Mouse (Mus musculus): ENCODE measurements at regions not wholly inside any gene's neighbourhood (a gene's known extent, or its start where the extent isn't known, plus 50 kb on each side); places are given as distances from the start of the nearest gene placed in this dataset.

- Histone ChIP-seq H3K27ac (replicated peaks; ENCODE audit: low read depth, low read length) (no peak overlapping the region), H3K4me3 (replicated peaks; ENCODE audit: low read length) (no peak overlapping the region), H3K4me2 (replicated peaks; ENCODE audit: low read depth, low read length, severe bottlenecking) (no peak overlapping the region), H3K9me3 (ENCODE audit: control insufficient read depth, low read length) (no peaks in the 10 kb centered on the region), H3K9ac (ENCODE audit: low read depth, low read length, severe bottlenecking) (no peak overlapping the region), H3K4me1 (ENCODE audit: control insufficient read depth, insufficient read depth, low read length) (peaks cover 20% of the 10 kb centered on the region; the same call in 1 of the 2 replicates), H3K36me3 (ENCODE audit: control insufficient read depth, insufficient read depth, low read length) (no peaks in the 10 kb centered on the region), H3K27me3 (ENCODE audit: control insufficient read depth, insufficient read depth, low read length) (no peaks in the 10 kb centered on the region)
- WGBS: 84% methylated on average over 2 of the region's 2 CpGs
- ATAC-seq (ENCODE audit: low FRiP score, low read depth) (no peak), DNase-seq (ENCODE audit: low spot score) (no peak)
- no peak for TF ChIP-seq POLR2A (IDR thresholded peaks at IDR 0.05; ENCODE audit: borderline replicate concordance, extremely low read depth, insufficient read depth, insufficient read length)
These were observed 607.1 kb upstream of the Clint1 start for GRCm38 (mm10) chr11:45244796-45245195.

GRCm38 (mm10) chr11:45256019-45256418 is 595.8 kb upstream of the Clint1 start:
- Histone ChIP-seq H3K4me3 (replicated peaks; ENCODE audit: low read length) (no peak overlapping the region), H3K4me1 (ENCODE audit: control insufficient read depth, insufficient read depth, low read length) (peaks cover 4% of the 10 kb centered on the region; the same call in 1 of the 2 replicates), H3K4me2 (replicated peaks; ENCODE audit: low read depth, low read length, severe bottlenecking) (no peak overlapping the region), H3K36me3 (ENCODE audit: control insufficient read depth, insufficient read depth, low read length) (no peaks in the 10 kb centered on the region), H3K9me3 (ENCODE audit: control insufficient read depth, low read length) (no peaks in the 10 kb centered on the region), H3K27me3 (ENCODE audit: control insufficient read depth, insufficient read depth, low read length) (no peaks in the 10 kb centered on the region), H3K9ac (ENCODE audit: low read depth, low read length, severe bottlenecking) (no peak overlapping the region), H3K27ac (replicated peaks; ENCODE audit: low read depth, low read length) (no peak overlapping the region)
- ATAC-seq (ENCODE audit: low FRiP score, low read depth) (no peak), DNase-seq (ENCODE audit: low spot score) (no peak)
- TF ChIP-seq POLR2A (IDR thresholded peaks at IDR 0.05; ENCODE audit: borderline replicate concordance, extremely low read depth, insufficient read depth, insufficient read length): no peak

GRCm38 (mm10) chr11:45262198-45262597 is 589.7 kb upstream of the Clint1 start:
- no peaks in the 10 kb centered on the region for H3K9me3 ChIP-seq (ENCODE audit: control insufficient read depth, low read length)
- no peak for ATAC-seq (ENCODE audit: low FRiP score, low read depth)
- no peaks in the 10 kb centered on the region for H3K27me3 ChIP-seq (ENCODE audit: control insufficient read depth, insufficient read depth, low read length)
- DNase-seq (ENCODE audit: low spot score): peak; percentile 58
- no peaks in the 10 kb centered on the region for H3K36me3 ChIP-seq (ENCODE audit: control insufficient read depth, insufficient read depth, low read length)
- no peak overlapping the region for H3K4me3 ChIP-seq (replicated peaks; ENCODE audit: low read length)
- 44% methylated on average over 7 of the region's 7 CpGs for WGBS
- no peak overlapping the region for H3K4me2 ChIP-seq (replicated peaks; ENCODE audit: low read depth, low read length, severe bottlenecking)
- H3K9ac ChIP-seq (ENCODE audit: low read depth, low read length, severe bottlenecking): no peak overlapping the region
- no peak overlapping the region for H3K27ac ChIP-seq (replicated peaks; ENCODE audit: low read depth, low read length)
- TF ChIP-seq POLR2A (IDR thresholded peaks at IDR 0.05; ENCODE audit: borderline replicate concordance, extremely low read depth, insufficient read depth, insufficient read length): no peak
- peaks cover 23% of the 10 kb centered on the region for H3K4me1 ChIP-seq (ENCODE audit: control insufficient read depth, insufficient read depth, low read length)

GRCm38 (mm10) chr11:45264001-45264400 is 587.9 kb upstream of the Clint1 start:
- peak; percentile 39; the same call in 1 of the 2 replicates for ATAC-seq (ENCODE audit: low FRiP score, low read depth)
- WGBS: 61% methylated on average over 3 of the region's 3 CpGs
- Histone ChIP-seq H3K4me2 (replicated peaks; ENCODE audit: low read depth, low read length, severe bottlenecking) (no peak overlapping the region), H3K27ac (replicated peaks; ENCODE audit: low read depth, low read length) (no peak overlapping the region; the same call in 1 of the 2 replicates), H3K36me3 (ENCODE audit: control insufficient read depth, insufficient read depth, low read length) (no peaks in the 10 kb centered on the region), H3K27me3 (ENCODE audit: control insufficient read depth, insufficient read depth, low read length) (no peaks in the 10 kb centered on the region), H3K4me3 (replicated peaks; ENCODE audit: low read length) (no peak overlapping the region), H3K9me3 (ENCODE audit: control insufficient read depth, low read length) (no peaks in the 10 kb centered on the region), H3K4me1 (ENCODE audit: control insufficient read depth, insufficient read depth, low read length) (peaks cover 23% of the 10 kb centered on the region), H3K9ac (ENCODE audit: low read depth, low read length, severe bottlenecking) (no peak overlapping the region)
- peak; percentile 55 for DNase-seq (ENCODE audit: low spot score)
- TF ChIP-seq POLR2A (IDR thresholded peaks at IDR 0.05; ENCODE audit: borderline replicate concordance, extremely low read depth, insufficient read depth, insufficient read length): no peak

- WGBS: 56% methylated on average over 17 of the region's 17 CpGs
- Histone ChIP-seq H3K4me3 (replicated peaks; ENCODE audit: low read length) (no peak overlapping the region), H3K4me1 (ENCODE audit: control insufficient read depth, insufficient read depth, low read length) (peaks cover 23% of the 10 kb centered on the region), H3K9me3 (ENCODE audit: control insufficient read depth, low read length) (no peaks in the 10 kb centered on the region), H3K4me2 (replicated peaks; ENCODE audit: low read depth, low read length, severe bottlenecking) (no peak overlapping the region), H3K36me3 (ENCODE audit: control insufficient read depth, insufficient read depth, low read length) (no peaks in the 10 kb centered on the region), H3K27me3 (ENCODE audit: control insufficient read depth, insufficient read depth, low read length) (no peaks in the 10 kb centered on the region), H3K9ac (ENCODE audit: low read depth, low read length, severe bottlenecking) (no peak overlapping the region), H3K27ac (replicated peaks; ENCODE audit: low read depth, low read length) (peak overlapping the region; percentile 75)
- peak; percentile 71 for ATAC-seq (ENCODE audit: low FRiP score, low read depth)
- TF ChIP-seq POLR2A (IDR thresholded peaks at IDR 0.05; ENCODE audit: borderline replicate concordance, extremely low read depth, insufficient read depth, insufficient read length): no peak
- peak; percentile 84 for DNase-seq (ENCODE audit: low spot score)
These were observed 586.5 kb upstream of the Clint1 start for GRCm38 (mm10) chr11:45265171-45265988.

Measured in limb, embryonic 14.5 days (tissue).